Mouse (Mus musculus) left cerebral cortex, postnatal 4 days (tissue): Measurements from ENCODE around the gene Sowahb. TPM values are rescaled to one million over a fixed set of nuclear protein-coding genes. Genes with fewer than 3 reads are reported as not detected.

ENCODE experiments used
- DNase-seq: peaks from one replicate; pipeline ENCODE4 v3.0.0-alpha.2; 2022
- intact Hi-C: fragments of 180-260 bp; cut with DNase I; formaldehyde crosslinking; loops from one replicate; pipeline ENCODE4 v1.15.1; 2025
- total RNA-seq, 2 experiments: library from RNA; stranded (reverse); gene quantifications; 2 replicates each; pipeline ENCODE4 v1.2.3; 2021

The Sowahb gene
- total RNA-seq, 2 experiments from 2014 or later, result 0.64 to 0.74 TPM

DNA sequence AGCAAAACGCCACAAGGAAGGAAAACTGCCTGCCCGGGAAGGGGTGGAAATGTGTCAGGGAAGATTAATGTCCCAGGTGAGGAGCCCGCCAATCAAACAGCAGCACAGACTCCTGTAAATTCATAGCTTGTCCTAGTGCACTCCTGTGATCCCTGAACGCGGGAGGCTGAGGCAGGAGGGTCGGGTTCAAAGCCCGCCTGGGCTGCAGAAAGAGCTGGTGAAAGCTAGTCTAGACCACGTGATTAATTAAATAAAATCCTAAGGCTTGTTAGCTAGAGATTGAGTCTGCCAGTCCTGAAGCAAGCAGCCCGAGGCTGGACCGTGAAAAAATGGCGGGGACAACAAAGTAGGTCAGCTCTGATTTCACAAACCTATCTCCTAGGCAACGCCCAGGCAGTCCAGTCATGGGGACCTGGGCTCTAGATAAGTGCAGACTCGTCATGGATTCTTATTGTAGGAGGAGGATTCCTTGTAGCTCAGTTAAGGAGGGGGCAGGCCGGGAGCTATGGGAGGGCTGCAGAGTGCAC is 38.9 kb downstream of the Sowahb start:
- no peak for DNase-seq
- intact Hi-C loops, result no loop called here

DNA sequence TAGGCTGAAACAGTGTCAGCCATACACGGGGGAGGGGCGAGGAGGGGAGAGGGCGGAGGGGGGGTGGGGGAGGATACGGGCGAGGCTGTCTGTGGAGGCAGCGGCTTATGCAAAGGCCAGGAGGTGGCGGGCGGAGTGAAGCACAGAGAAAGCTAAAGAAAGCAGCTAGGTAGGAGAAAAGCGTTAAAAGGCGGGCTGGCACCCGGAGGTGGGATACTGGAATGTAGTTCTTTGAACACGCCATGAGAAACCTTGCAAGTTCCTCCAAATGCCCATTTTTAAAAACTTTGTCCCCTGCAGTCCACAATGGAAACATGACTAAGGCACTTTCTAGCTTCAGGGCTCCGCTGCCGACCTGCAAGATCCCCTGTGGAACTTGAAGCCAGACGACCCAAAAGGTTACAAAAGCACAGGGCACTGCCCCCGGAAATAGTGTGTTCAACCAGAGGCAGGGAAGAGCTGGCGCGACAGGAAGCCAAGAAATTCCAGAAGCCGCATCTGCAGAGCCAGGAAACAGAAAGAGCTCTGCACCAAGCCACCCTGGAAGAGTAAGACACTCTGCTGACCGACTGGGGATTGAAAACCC is 39.5 kb downstream of the Sowahb start:
- intact Hi-C loops, result no loop called here
- no peak for DNase-seq

- intact Hi-C loops, result no loop called here
Measured at GRCm38 (mm10) chr5:93002615-93003014, 42.2 kb downstream of the Sowahb start.

GRCm38 (mm10) chr5:93000774-93001757 is 43.8 kb downstream of the Sowahb start:
- DNase-seq, result no peak
- intact Hi-C loops, result no loop called here

More at GRCm38 (mm10) chr5:93002615-93003014, 42.2 kb downstream of the Sowahb start:
- DNase-seq, result no peak

GRCm38 (mm10) chr5:93000060-93000459 is 44.8 kb downstream of the Sowahb start:
- DNase-seq, result no peak
- intact Hi-C loops, result no loop called here

GRCm38 (mm10) chr5:92998494-92999016 is 46.3 kb downstream of the Sowahb start:
- no peak for DNase-seq
- intact Hi-C loops, result no loop called here

GRCm38 (mm10) chr5:92997428-92998120 is 47.2 kb downstream of the Sowahb start:
- no peak for DNase-seq
- intact Hi-C loops, result no loop called here

GRCm38 (mm10) chr5:92994861-92995260 is 50.0 kb downstream of the Sowahb start:
- no peak for DNase-seq
- intact Hi-C loops, result no loop called here

- no peak for DNase-seq
- intact Hi-C loops, result no loop called here
Measured at GRCm38 (mm10) chr5:92994309-92994708, 50.5 kb downstream of the Sowahb start.

DNA sequence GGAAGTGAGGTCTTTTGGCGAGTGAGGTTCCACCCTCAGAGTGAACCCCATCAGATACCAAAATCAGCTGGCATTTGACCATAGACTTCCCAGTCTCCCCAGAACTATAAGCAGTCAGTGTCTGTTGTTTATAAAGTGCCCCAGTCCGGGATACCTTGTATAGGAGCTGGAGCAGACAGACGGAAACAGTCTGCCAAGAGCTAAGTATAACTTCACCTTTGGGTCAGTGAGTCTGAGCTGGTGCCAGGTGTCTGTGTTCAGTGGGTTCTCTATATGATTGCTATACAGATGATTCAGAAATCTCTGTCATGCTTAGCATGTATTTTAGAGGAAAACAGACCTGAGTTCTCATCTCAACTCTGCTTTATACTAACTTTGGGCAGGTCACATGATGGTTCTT is 52.7 kb downstream of the Sowahb start:
- intact Hi-C loops, result no loop called here
- DNase-seq, result no peak

Other genes starting within 250 kb of the Sowahb start
- gene Sept11, start 48.4 kb upstream of the Sowahb start, total RNA-seq, result 100 to 1,000 TPM; 204 to 212 TPM
- gene Ccni, start 161.5 kb upstream of the Sowahb start, total RNA-seq, result 100 to 1,000 TPM; 267 to 277 TPM
- gene 2010109A12Rik, start 161.5 kb upstream of the Sowahb start, total RNA-seq, result under 1 TPM in 1 of 2 experiments, not detected in 1; 0.98 TPM
- gene Ccng2, start 222.2 kb upstream of the Sowahb start, total RNA-seq, result 10 to 100 TPM; 46.3 to 50.2 TPM